Mouse (Mus musculus) spleen, embryonic (tissue): ENCODE measurements at regions not wholly inside any gene's neighbourhood (a gene's known extent, or its start where the extent isn't known, plus 50 kb on each side); places are given as distances from the start of the nearest gene placed in this dataset.

Source experiments
- CTCF ChIA-PET: fragments of 350-600 bp; sonication (Branson Sonifier 250); formaldehyde crosslinking; loops from one replicate; lab custom pipeline; 2022; lab: Charles Lee

GRCm38 (mm10) chr3:37799809-37800208, 75.5 kb upstream of the Gm5148 start:
- CTCF ChIA-PET, result no interaction called here

- CTCF ChIA-PET, result no interaction called here
Measured at GRCm38 (mm10) chr3:37789711-37790110, 65.4 kb upstream of the Gm5148 start.

GRCm38 (mm10) chr3:37789143-37789697, 64.9 kb upstream of the Gm5148 start:
- CTCF ChIA-PET, result no interaction called here

- CTCF ChIA-PET, result no interaction called here
Measured at GRCm38 (mm10) chr3:37788366-37788765, 64.1 kb upstream of the Gm5148 start.

- CTCF ChIA-PET, result no interaction called here
Measured at GRCm38 (mm10) chr3:37786792-37787191, 62.5 kb upstream of the Gm5148 start.

- CTCF ChIA-PET, result no interaction called here
Measured at GRCm38 (mm10) chr3:37781086-37781485, 56.8 kb upstream of the Gm5148 start.

- CTCF ChIA-PET, result no interaction called here
Measured at GRCm38 (mm10) chr3:37779867-37780475, 55.7 kb upstream of the Gm5148 start.

- CTCF ChIA-PET, result no interaction called here
Measured at GRCm38 (mm10) chr3:37778386-37778785, 54.1 kb upstream of the Gm5148 start.

- CTCF ChIA-PET, result interaction anchor here (0.7 kb wide), 1 partner anchor 18 kb away, joined by 3 read pairs; no protein-coding TSS in a partner anchor
Measured at GRCm38 (mm10) chr3:37776224-37776623, 51.9 kb upstream of the Gm5148 start.
